Mouse (Mus musculus) olfactory bulb, adult 2 months (tissue): ENCODE measurements around the gene Ugt1a9.

Experiments used
- CTCF ChIP-seq: fragments of 200-500 bp; IDR thresholded peaks from 2 replicates; pipeline ENCODE4 v1.5.1; 2012; ENCODE audit warnings: low read depth, mild to moderate bottlenecking, low read length, moderate library complexity; ENCODE audit not compliant: insufficient read depth
- POLR2A ChIP-seq: fragments of 200-500 bp; IDR thresholded peaks from 2 replicates; pipeline ENCODE4 v1.6.1; 2012; ENCODE audit warnings: mild to moderate bottlenecking, low read depth, low read length, moderate library complexity; ENCODE audit not compliant: insufficient read depth

DNA sequence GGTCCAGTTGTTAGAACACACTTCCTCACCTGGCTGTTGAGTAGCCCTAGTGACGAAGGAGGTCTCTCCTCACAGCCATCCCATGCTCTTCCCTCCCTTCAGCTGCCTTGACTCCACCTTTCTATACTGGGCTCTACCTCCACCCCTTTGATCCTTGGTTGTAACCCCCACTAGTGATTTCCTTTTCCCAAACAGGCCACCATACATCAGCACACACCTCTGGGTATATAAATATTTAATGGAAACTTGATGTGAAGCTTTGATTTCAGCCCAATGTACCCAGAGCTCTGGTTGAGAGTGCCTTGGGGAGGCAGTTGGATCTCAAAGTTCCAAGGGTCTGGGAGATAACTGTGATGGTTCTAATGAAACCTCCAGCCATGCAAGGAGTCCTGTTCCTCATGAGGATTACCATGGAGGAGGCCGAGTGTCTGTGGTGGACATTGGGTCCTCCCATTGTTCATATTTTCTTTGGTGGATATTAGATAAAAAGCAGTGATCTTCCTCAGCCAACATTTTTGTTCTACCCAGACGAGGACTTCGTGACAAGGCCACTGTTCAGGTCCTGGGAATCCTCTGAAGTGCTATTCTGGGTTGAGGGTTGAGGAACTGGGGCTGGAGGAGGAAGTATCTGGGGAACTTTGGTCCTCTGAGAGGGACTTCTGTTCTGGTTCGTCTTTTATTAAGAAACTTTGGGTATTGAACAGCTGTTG is 156.2 kb downstream of the Ugt1a9 start, which contains the start of gene Mroh2a:
- no peak for TF ChIP-seq CTCF
- TF ChIP-seq POLR2A: no peak
